Mouse (Mus musculus) forebrain, postnatal 0 days (tissue): ENCODE measurements around the gene Tnnt2. TPM values are rescaled to one million over a fixed set of nuclear protein-coding genes. Genes with fewer than 3 reads are reported as not detected.

Experiments
- ATAC-seq: fragments of 200-750 bp; cut with Nextera tagmentation; 2 replicates; pipeline ENCODE4 v1.8.0; 2017; ENCODE audit warnings: mild to moderate bottlenecking, moderate library complexity
- DNase-seq: peaks from one replicate; pipeline ENCODE4 v3.0.0-alpha.2; 2015
- H3K27ac ChIP-seq: fragments of 300-500 bp; sonication (generic); 2 replicates; pipeline ENCODE4 v1.5.1; 2014; ENCODE audit warnings: low read depth, mild to moderate bottlenecking, antibody characterized with exemption, low read length, moderate library complexity, mixed read lengths
- H3K27me3 ChIP-seq: fragments of 300-500 bp; sonication (generic); 2 replicates; pipeline ENCODE4 v1.6.1; 2014; ENCODE audit warnings: mild to moderate bottlenecking, low read length, mixed read lengths; ENCODE audit not compliant: insufficient read depth
- H3K36me3 ChIP-seq: fragments of 300-500 bp; sonication (generic); 2 replicates; pipeline ENCODE4 v1.6.1; 2014; ENCODE audit warnings: mild to moderate bottlenecking, moderate library complexity; ENCODE audit not compliant: insufficient read depth
- H3K4me1 ChIP-seq: fragments of 300-500 bp; sonication (generic); 2 replicates; pipeline ENCODE4 v1.6.1; 2014; ENCODE audit warnings: antibody characterized with exemption; ENCODE audit not compliant: insufficient read depth
- H3K4me2 ChIP-seq: fragments of 300-500 bp; sonication (generic); 2 replicates; pipeline ENCODE4 v1.6.1; 2014; ENCODE audit warnings: low read depth, mild to moderate bottlenecking, moderate library complexity
- H3K4me3 ChIP-seq: fragments of 300-500 bp; sonication (generic); 2 replicates; pipeline ENCODE4 v1.5.1; 2014; ENCODE audit warnings: low read depth, low read length, mixed read lengths
- H3K9ac ChIP-seq: fragments of 300-500 bp; sonication (generic); 2 replicates; pipeline ENCODE4 v1.6.1; 2014; ENCODE audit warnings: mild to moderate bottlenecking
- H3K9me3 ChIP-seq: fragments of 300-500 bp; sonication (generic); 2 replicates; pipeline ENCODE4 v1.6.1; 2016; ENCODE audit warnings: low read length
- CTCF ChIP-seq: sonication (generic); IDR thresholded peaks from 2 replicates; pipeline ENCODE4 v1.5.1; 2016; ENCODE audit warnings: antibody characterized with exemption, control low read depth, low read depth
- WGBS: fragments of 180-500 bp; shearing (Covaris S2); extraction: QIAGEN DNeasy Blood & Tissue Kit; methylation state at CpG from one replicate; pipeline ENCODE4 v1.1.7; 2014; 5-methylcytosine and 5-hydroxymethylcytosine counted together
- polyA plus RNA-seq: library from polyadenylated mRNA; unstranded; fragments of >200 nt; fragmentation: Nextera tagmentation; extraction: Ambion mirVana; gene quantifications from 2 replicates; pipeline ENCODE4 v1.2.1, GENCODE M21; 2015
- total RNA-seq: library from RNA; depleted of rRNA; stranded (reverse); fragments of >200 nt; gene quantifications from 2 replicates; pipeline ENCODE4 v1.2.3, GENCODE M21; 2014; rRNA removed

Tnnt2 gene
- total RNA-seq: 0.67 and 0.77 TPM in 2 replicates
- polyA plus RNA-seq: 0.63 and 0.89 TPM in 2 replicates

DNA sequence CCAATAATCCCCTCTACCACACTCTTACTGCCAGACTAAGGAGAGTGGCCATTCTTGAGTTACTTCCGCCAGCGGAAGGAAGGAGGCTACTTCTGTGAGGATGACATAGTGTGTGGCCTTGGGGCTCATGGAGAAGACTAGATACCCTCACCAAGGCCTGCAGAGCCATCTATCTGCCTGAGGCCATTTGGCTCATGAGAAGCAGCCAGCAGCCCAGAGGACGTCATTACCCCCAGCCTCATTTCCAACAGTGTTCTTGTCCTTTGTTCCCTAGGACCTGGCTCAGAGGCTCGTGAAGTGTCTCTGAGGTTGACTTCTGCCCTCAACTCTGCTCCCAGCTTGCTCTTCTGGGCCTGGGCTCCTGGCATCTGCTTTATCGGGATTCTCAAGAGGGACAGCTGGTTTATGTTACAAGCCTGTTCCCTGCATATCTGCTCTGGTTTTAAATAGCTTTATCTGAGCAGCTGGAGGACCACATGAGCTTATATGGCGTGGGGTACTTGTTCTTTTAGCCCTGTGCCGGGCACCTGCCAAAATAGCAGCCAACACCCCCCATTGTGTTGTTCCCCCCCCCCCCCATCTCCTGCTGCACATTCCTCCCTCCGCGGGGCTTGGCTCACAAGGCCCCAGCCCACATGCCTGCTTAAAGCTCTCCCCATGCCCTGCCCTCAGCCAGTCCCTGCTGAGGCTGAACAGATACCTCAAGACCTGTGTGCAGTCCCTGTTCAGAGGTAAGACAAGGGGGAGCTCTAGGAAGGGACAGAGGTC lies at the start of gene Tnnt2:
TSS of gene Tnnt2 (plus strand) at position 639 of the 768 bp plus-strand sequence.
- Histone ChIP-seq H3K4me2 (no peak within 1 kb of the TSS), H3K27me3 (no peaks in the 10 kb centered on the region), H3K9ac (no peak within 1 kb of the TSS), H3K36me3 (no peaks in the 10 kb centered on the region), H3K27ac (no peak within 1 kb of the TSS), H3K9me3 (no peaks in the 10 kb centered on the region), H3K4me3 (no peak within 1 kb of the TSS), H3K4me1 (no peaks in the 10 kb centered on the region)
- DNase-seq: no peak
- TF ChIP-seq CTCF: no peak
- WGBS: 52% methylated on average over 9 of the region's 9 CpGs
- no peak; the same call in 1 of the 2 replicates for ATAC-seq

- no peaks in the 10 kb centered on the region for H3K36me3 ChIP-seq
- DNase-seq (peak; percentile 76), ATAC-seq (peak; percentile 47; the same call in 1 of the 2 replicates)
- TF ChIP-seq CTCF: peak; percentile 80
- no peak overlapping the region for H3K27ac ChIP-seq
- H3K4me1 ChIP-seq: no peaks in the 10 kb centered on the region
- no peaks in the 10 kb centered on the region for H3K9me3 ChIP-seq
- H3K4me2 ChIP-seq: no peak overlapping the region
- H3K9ac ChIP-seq: no peak overlapping the region
- no peak overlapping the region for H3K4me3 ChIP-seq
- 48% methylated on average over 3 of the region's 3 CpGs for WGBS
- H3K27me3 ChIP-seq: no peaks in the 10 kb centered on the region
These were observed 48.4 kb upstream of the Tnnt2 start for GRCm38 (mm10) chr1:135787799-135788198.

- no peak for DNase-seq
- Histone ChIP-seq H3K4me1 (peaks cover 3% of the 10 kb centered on the region; the same call in 1 of the 2 replicates), H3K4me2 (no peak overlapping the region), H3K36me3 (no peaks in the 10 kb centered on the region), H3K27me3 (no peaks in the 10 kb centered on the region), H3K9ac (no peak overlapping the region), H3K4me3 (no peak overlapping the region), H3K27ac (no peak overlapping the region), H3K9me3 (no peaks in the 10 kb centered on the region)
- peak; percentile 37; the same call in 1 of the 2 replicates for TF ChIP-seq CTCF
- ATAC-seq: no peak
- WGBS: 49% methylated on average over 10 of the region's 10 CpGs
These were observed 47.4 kb upstream of the Tnnt2 start for GRCm38 (mm10) chr1:135788708-135789107.

GRCm38 (mm10) chr1:135789815-135790214 lies 46.3 kb upstream of the Tnnt2 start:
- TF ChIP-seq CTCF: peak; percentile 84
- Histone ChIP-seq H3K4me2 (no peak overlapping the region), H3K27ac (no peak overlapping the region), H3K4me3 (no peak overlapping the region), H3K27me3 (no peaks in the 10 kb centered on the region; the same call in 1 of the 2 replicates), H3K9ac (no peak overlapping the region), H3K4me1 (peaks cover 8% of the 10 kb centered on the region; the same call in 1 of the 2 replicates), H3K9me3 (no peaks in the 10 kb centered on the region), H3K36me3 (no peaks in the 10 kb centered on the region)
- 0 out of 2 replicates have a peak, but pooled peaks have one; percentile 44 for ATAC-seq
- 11% methylated on average over 5 of the region's 5 CpGs for WGBS
- peak; percentile 66 for DNase-seq

- Histone ChIP-seq H3K36me3 (no peaks in the 10 kb centered on the region), H3K4me1 (peaks cover 8% of the 10 kb centered on the region; the same call in 1 of the 2 replicates), H3K9me3 (no peaks in the 10 kb centered on the region), H3K4me3 (no peak overlapping the region), H3K4me2 (no peak overlapping the region), H3K27ac (no peak overlapping the region), H3K27me3 (no peaks in the 10 kb centered on the region; the same call in 1 of the 2 replicates), H3K9ac (no peak overlapping the region)
- ATAC-seq (no peak), DNase-seq (no peak)
- WGBS: 63% methylated on average over 13 of the region's 13 CpGs
- no peak for TF ChIP-seq CTCF
These were observed 43.8 kb upstream of the Tnnt2 start for GRCm38 (mm10) chr1:135792143-135792939.

DNA sequence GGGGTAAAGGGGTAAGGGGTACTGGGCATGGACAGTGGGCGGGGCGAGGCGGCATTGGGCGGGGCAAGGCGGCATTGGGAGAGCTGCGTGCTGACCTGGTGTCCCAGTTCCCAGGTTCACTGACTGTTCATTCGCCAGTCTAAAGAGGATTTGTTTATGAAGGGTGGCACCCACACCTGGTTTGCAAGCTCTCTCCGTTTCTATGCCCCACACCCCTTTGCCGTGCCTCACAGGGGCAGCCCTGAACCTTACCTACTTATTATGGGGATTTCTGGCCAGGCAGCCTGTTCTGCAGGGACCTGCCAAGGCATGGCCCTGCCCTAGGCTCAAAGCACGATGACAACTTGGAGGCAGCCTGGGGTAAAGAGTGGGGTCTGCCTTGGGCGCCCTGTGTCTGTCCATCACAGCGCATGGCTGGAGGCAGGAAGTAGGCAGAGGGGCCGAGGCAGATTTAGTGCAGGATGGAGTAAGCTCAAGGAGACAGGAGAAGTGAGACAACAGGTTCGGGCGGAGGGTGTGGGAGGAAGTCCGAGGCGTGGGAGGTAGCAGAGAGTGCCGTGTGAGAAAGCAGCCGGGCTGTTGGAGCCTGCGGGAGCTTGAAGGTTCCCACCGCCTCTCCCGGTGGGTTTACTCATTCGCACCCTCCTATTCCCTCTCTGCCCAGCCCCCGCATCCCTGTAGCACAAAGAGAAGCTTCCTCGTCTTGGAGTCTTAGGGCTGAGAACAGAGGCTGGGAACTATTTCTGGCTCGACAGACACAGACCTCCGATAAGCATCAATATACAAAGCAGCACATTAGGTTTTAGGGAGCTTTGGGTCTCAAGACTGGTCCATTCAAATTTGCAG lies 42.6 kb upstream of the Tnnt2 start:
- no peaks in the 10 kb centered on the region for H3K9me3 ChIP-seq
- peak overlapping the region; percentile 42 for H3K4me2 ChIP-seq
- no peak overlapping the region for H3K4me3 ChIP-seq
- no peak for TF ChIP-seq CTCF
- 16% methylated on average over 26 of the region's 27 CpGs for whole genome bisulfite sequencing
- H3K9ac ChIP-seq: peak overlapping the region; percentile 39
- H3K36me3 ChIP-seq: no peaks in the 10 kb centered on the region
- no peaks in the 10 kb centered on the region; the same call in 1 of the 2 replicates for H3K27me3 ChIP-seq
- peaks cover 8% of the 10 kb centered on the region; the same call in 1 of the 2 replicates for H3K4me1 ChIP-seq
- no peak overlapping the region for H3K27ac ChIP-seq
- DNase-seq: peak; percentile 29
- ATAC-seq: peak; percentile 68
